Mouse (Mus musculus): ENCODE measurements around the gene Fam171a1. TPM values are rescaled to one million over a fixed set of nuclear protein-coding genes. Genes with fewer than 3 reads are reported as not detected.

The Fam171a1 gene
- polyA plus RNA-seq, 1 experiment from 2014 or later = 40.7 TPM

GRCm38 (mm10) chr2:3251309-3251708 is 137.3 kb downstream of the Fam171a1 start:
- no peaks in the 10 kb centered on the region for H3K27me3 ChIP-seq (ENCODE audit: low read depth, poor library complexity, severe bottlenecking)
- no peak overlapping the region for H3K4me3 ChIP-seq
- WGBS = 83% methylated on average over 2 of the region's 2 CpGs
- H3K36me3 ChIP-seq = no peaks in the 10 kb centered on the region
- DNase-seq (ENCODE audit: low spot score) = no peak
- no peaks in the 10 kb centered on the region for H3K4me1 ChIP-seq
- H3K27ac ChIP-seq = no peak overlapping the region
- no peaks in the 10 kb centered on the region for H3K9me3 ChIP-seq (replicated peaks)

DNA sequence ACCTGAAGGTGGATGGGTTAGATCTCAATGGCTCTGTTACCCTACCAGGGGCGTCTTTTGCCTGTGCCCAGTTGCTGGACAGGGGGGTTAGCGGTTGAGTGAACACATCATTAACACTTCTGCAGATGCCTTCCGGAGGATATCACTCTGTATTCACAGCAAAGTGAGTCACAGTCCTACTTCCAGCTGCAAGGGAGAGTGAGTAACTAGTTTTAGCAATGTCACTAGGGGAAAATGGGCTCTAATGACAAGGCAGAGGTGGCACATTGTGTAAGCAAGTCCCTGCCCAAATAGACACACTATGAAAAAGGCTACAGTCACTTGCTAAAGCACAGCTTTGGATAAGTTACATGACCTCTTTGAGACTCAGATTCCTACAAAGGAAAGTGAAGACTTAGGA is 152.4 kb downstream of the Fam171a1 start:
- H3K36me3 ChIP-seq = no peaks in the 10 kb centered on the region
- H3K27ac ChIP-seq = no peak overlapping the region
- WGBS = 88% methylated on average over 3 of the region's 3 CpGs
- no peaks in the 10 kb centered on the region for H3K9me3 ChIP-seq (replicated peaks)
- no peaks in the 10 kb centered on the region for H3K27me3 ChIP-seq (ENCODE audit: low read depth, poor library complexity, severe bottlenecking)
- no peaks in the 10 kb centered on the region for H3K4me1 ChIP-seq
- DNase-seq (ENCODE audit: low spot score) = no peak
- no peak overlapping the region for H3K4me3 ChIP-seq

DNA sequence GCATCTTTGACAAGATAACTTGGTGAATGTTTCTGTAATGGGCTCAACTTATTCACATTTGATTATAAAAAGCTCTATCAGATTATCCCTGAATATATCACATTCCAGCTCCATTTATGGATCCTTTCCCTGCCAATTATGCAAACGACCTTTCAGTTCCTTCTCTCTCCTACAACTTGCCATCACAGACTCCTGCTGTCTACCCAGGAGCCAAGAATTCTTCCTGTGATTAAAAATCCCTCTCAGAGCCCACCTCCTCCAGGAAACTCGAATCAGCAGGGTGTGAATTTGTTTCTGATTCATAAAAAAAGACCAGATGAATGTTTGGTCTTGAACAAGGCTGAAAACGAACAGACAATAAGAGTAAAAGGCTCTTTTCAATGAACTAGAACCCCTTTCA is 153.9 kb downstream of the Fam171a1 start:
- 46% methylated on average over 3 of the region's 3 CpGs for WGBS
- H3K27ac ChIP-seq = no peak overlapping the region
- H3K4me1 ChIP-seq = no peaks in the 10 kb centered on the region
- no peak overlapping the region for H3K4me3 ChIP-seq
- DNase-seq (ENCODE audit: low spot score) = no peak
- H3K27me3 ChIP-seq (ENCODE audit: low read depth, poor library complexity, severe bottlenecking) = no peaks in the 10 kb centered on the region
- no peaks in the 10 kb centered on the region for H3K36me3 ChIP-seq
- no peaks in the 10 kb centered on the region for H3K9me3 ChIP-seq (replicated peaks)

DNA sequence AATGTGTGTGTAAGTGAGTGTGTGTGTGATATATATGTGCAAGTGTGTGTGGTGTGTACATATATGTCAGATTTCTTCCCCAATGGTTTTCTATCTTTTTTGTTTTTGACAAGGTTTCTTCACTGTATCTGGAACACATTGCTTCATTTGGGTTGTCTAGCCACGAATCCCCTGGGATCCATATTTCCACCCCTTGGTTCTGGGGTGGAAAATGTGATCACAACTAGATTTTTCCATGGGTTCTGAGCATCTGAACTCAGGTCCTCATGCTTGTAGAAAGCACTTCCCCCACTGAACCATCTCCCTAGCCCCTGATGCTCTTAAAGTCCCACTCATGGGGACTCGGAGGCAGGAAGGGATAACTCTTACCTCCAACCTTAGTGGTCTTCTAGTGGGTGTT is 159.3 kb downstream of the Fam171a1 start:
- Histone ChIP-seq H3K27me3 (ENCODE audit: low read depth, poor library complexity, severe bottlenecking) (no peaks in the 10 kb centered on the region), H3K9me3 (replicated peaks) (no peaks in the 10 kb centered on the region)
- WGBS = 79% methylated on average over 2 of the region's 2 CpGs

GRCm38 (mm10) chr2:3276106-3276505 is 162.1 kb downstream of the Fam171a1 start:
- H3K9me3 ChIP-seq (replicated peaks) = no peaks in the 10 kb centered on the region
- no peak overlapping the region for H3K27ac ChIP-seq
- no peaks in the 10 kb centered on the region for H3K36me3 ChIP-seq
- no peaks in the 10 kb centered on the region for H3K4me1 ChIP-seq
- no peak overlapping the region for H3K4me3 ChIP-seq
- no peak for DNase-seq (ENCODE audit: low spot score)
- WGBS = 68% methylated on average over 2 of the region's 2 CpGs
- no peaks in the 10 kb centered on the region for H3K27me3 ChIP-seq (ENCODE audit: low read depth, poor library complexity, severe bottlenecking)

More for the DNA sequence above, 159.3 kb downstream of the Fam171a1 start:
- H3K36me3 ChIP-seq = no peaks in the 10 kb centered on the region
- H3K27ac ChIP-seq = no peak overlapping the region
- no peak overlapping the region for H3K4me3 ChIP-seq
- H3K4me1 ChIP-seq = no peaks in the 10 kb centered on the region
- DNase-seq (ENCODE audit: low spot score) = no peak

Small RNA genes within 50 kb of the gene (microRNA-seq; reads per million reads assigned to microRNA genes)
- not detected for gene Gm27306

Other genes starting within 250 kb of the Fam171a1 start
- gene Nmt2, start 170.0 kb downstream of the Fam171a1 start, polyA plus RNA-seq (2016; fragmentation: Nextera tagmentation; extraction: Ambion mirVana) = 32.0 and 33.9 TPM in 2 replicates
- gene Rpp38, start 218.4 kb downstream of the Fam171a1 start, polyA plus RNA-seq (2016; fragmentation: Nextera tagmentation; extraction: Ambion mirVana) = 19.0 and 21.3 TPM in 2 replicates
- gene Acbd7, start 221.9 kb downstream of the Fam171a1 start, polyA plus RNA-seq (2016; fragmentation: Nextera tagmentation; extraction: Ambion mirVana) = 0.41 TPM in 1 of 2 replicates, not detected in the other

Measured in limb, embryonic 10.5 days (tissue).